Mouse (Mus musculus): ENCODE data around the gene Fam83d. TPM values are rescaled to one million over a fixed set of nuclear protein-coding genes. Genes with fewer than 3 reads are reported as not detected.

Fam83d gene
- polyA plus RNA-seq, 1 experiment from 2014 or later, result 58.5 TPM

Small RNA genes lying within 50 kb of the gene (microRNA-seq; reads per million reads assigned to microRNA genes)
- not detected for gene Gm26141

Other genes with a start within 250 kb of the Fam83d start
- gene Slc32a1, start 157.3 kb upstream of the Fam83d start, polyA plus RNA-seq (2014; fragmentation: Nextera tagmentation; extraction: Ambion mirVana), result not detected in 2 replicates
- 7.9 and 8.6 TPM in 2 replicates for gene Actr5, start 143.2 kb upstream of the Fam83d start, polyA plus RNA-seq (2014; fragmentation: Nextera tagmentation; extraction: Ambion mirVana)
- 4.7 and 6.0 TPM in 2 replicates for gene Ppp1r16b, start 102.7 kb upstream of the Fam83d start, polyA plus RNA-seq (2014; fragmentation: Nextera tagmentation; extraction: Ambion mirVana)
- gene Dhx35, start 26.7 kb downstream of the Fam83d start, polyA plus RNA-seq (2014; fragmentation: Nextera tagmentation; extraction: Ambion mirVana), result 14.2 and 15.4 TPM in 2 replicates